ENCODE assay signal across 9 mouse cellular contexts in the genomic region with DNA sequence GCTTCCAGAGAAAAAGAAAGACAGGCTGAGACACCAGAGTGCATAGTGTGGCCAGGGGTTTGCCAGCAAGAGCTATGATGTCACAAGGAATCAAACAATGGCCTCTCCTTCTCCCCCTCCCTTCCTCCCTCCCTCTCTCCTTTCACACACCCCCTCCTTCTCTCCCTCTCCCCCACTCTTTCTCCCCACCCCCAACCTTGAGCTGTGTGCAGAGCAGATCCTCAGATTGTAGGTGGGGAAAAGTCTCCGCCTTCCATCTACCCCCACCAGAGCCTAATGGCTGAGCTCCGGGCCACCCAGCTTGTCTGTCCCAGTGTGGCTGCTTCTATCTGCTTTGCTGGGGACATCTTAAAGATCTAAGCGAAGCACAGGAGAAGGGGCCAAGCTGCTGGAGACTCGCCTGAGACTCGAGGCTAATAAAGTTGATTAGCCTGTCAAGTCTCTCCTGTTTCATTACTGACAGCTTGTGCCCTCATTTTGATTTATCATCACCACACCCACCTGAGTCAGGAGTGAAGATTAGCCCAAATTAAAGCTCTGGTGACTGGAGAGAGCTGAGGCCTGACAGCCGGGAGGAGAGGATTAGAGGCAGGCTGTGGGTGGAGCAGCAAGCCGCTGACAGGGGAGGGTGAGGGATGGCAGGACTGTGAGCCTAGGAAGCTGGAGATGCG.
DNase-seq lines count a peak whose midpoint lies in the region; ATAC-seq and TF ChIP-seq lines count a peak whose summit lies in the region.
"Had no signal": no experiment of that assay in that cellular context is flagged by ENCODE, and none has a peak within 500 bp of the region (broad histone marks: within the 10 kb centered on the region; RNA-seq: fewer than 3 reads in every experiment).

No protein-coding gene starts in this region.

- H3K4me3 ChIP-seq in kidney, embryonic 15.5 days (replicated peaks) = no peak overlapping the region
- no peak overlapping the region for H3K4me3 ChIP-seq in kidney, adult 2 months (ENCODE audit: insufficient read depth, low read depth, low read length)
- H3K4me3 ChIP-seq in hindbrain, embryonic 11.5 days (ENCODE audit: low read depth, low read length) = no peak overlapping the region
- H3K4me3 ChIP-seq in midbrain, embryonic 15.5 days = no peak overlapping the region

- H3K27ac ChIP-seq in kidney, embryonic 15.5 days = peak overlapping the region; percentile 48
- no peak overlapping the region for H3K27ac ChIP-seq in kidney, adult 2 months (ENCODE audit: insufficient read depth, low read depth, low read length)
- peak overlapping the region; percentile 53 for H3K27ac ChIP-seq in hindbrain, embryonic 11.5 days (ENCODE audit: low read depth, low read length)
- 0 out of 2 replicates have a peak overlapping the region, but pooled peaks have one; percentile 32 for H3K27ac ChIP-seq in midbrain, embryonic 15.5 days
- H3K27ac ChIP-seq: liver, embryonic 14.5 days had no signal

- peak overlapping the region; percentile 27 for H3K4me2 ChIP-seq in kidney, embryonic 15.5 days
- no peak overlapping the region; the same call in 1 of the 2 replicates for H3K4me2 ChIP-seq in hindbrain, embryonic 11.5 days (replicated peaks; ENCODE audit: low read depth, low read length)
- H3K4me2 ChIP-seq in midbrain, embryonic 15.5 days = no peak overlapping the region; the same call in 1 of the 2 replicates

- no peaks in the 10 kb centered on the region for H3K36me3 ChIP-seq in kidney, embryonic 15.5 days
- no peaks in the 10 kb centered on the region for H3K36me3 ChIP-seq in kidney, adult 2 months (ENCODE audit: control insufficient read depth, insufficient read depth, low read length)
- no peaks in the 10 kb centered on the region for H3K36me3 ChIP-seq in hindbrain, embryonic 11.5 days (ENCODE audit: control insufficient read depth, insufficient read depth, low read length)
- H3K36me3 ChIP-seq in midbrain, embryonic 15.5 days (replicated peaks) = no peaks in the 10 kb centered on the region

- no peak for TF ChIP-seq POLR2A in kidney, adult 2 months (IDR thresholded peaks at IDR 0.05; ENCODE audit: low read depth, low read length)

- H3K27me3 ChIP-seq in kidney, embryonic 15.5 days = peaks cover 3% of the 10 kb centered on the region; the same call in 1 of the 2 replicates
- no peaks in the 10 kb centered on the region for H3K27me3 ChIP-seq in kidney, adult 2 months (replicated peaks; ENCODE audit: control insufficient read depth, insufficient read depth, low read length)
- no peaks in the 10 kb centered on the region for H3K27me3 ChIP-seq in hindbrain, embryonic 11.5 days (ENCODE audit: control insufficient read depth, insufficient read depth, low read length)
- H3K27me3 ChIP-seq in midbrain, embryonic 15.5 days (replicated peaks) = no peaks in the 10 kb centered on the region

- no peak overlapping the region for H3K9ac ChIP-seq in kidney, embryonic 15.5 days
- no peak overlapping the region for H3K9ac ChIP-seq in hindbrain, embryonic 11.5 days (ENCODE audit: low read depth, low read length)
- no peak overlapping the region for H3K9ac ChIP-seq in midbrain, embryonic 15.5 days
- H3K9ac ChIP-seq: liver, embryonic 14.5 days had no signal

- H3K9me3 ChIP-seq in kidney, embryonic 15.5 days (replicated peaks) = no peaks in the 10 kb centered on the region
- no peaks in the 10 kb centered on the region for H3K9me3 ChIP-seq in hindbrain, embryonic 11.5 days (ENCODE audit: control insufficient read depth, low read length)
- H3K9me3 ChIP-seq in midbrain, embryonic 15.5 days = no peaks in the 10 kb centered on the region

- H3K4me1 ChIP-seq in kidney, embryonic 15.5 days = peaks cover 51% of the 10 kb centered on the region
- no peaks in the 10 kb centered on the region for H3K4me1 ChIP-seq in kidney, adult 2 months (ENCODE audit: control insufficient read depth, insufficient read depth, low read length)
- H3K4me1 ChIP-seq in hindbrain, embryonic 11.5 days (replicated peaks; ENCODE audit: control insufficient read depth, insufficient read depth, low read length) = no peaks in the 10 kb centered on the region; the same call in 1 of the 2 replicates
- H3K4me1 ChIP-seq in midbrain, embryonic 15.5 days = peaks cover 15% of the 10 kb centered on the region

- WGBS in kidney, embryonic 15.5 days = 3% methylated on average over 8 of the region's 8 CpGs
- 12% methylated on average over 8 of the region's 8 CpGs for WGBS in kidney, adult 2 months
- WGBS in hindbrain, embryonic 11.5 days = 1% methylated on average over 8 of the region's 8 CpGs
- 3% methylated on average over 8 of the region's 8 CpGs for WGBS in midbrain, embryonic 15.5 days

- peak; percentile 82 for ATAC-seq in kidney, embryonic 15.5 days (replicated peaks; ENCODE audit: low FRiP score)
- ATAC-seq in hindbrain, embryonic 11.5 days (ENCODE audit: low FRiP score) = peak; percentile 74
- peak; percentile 70 for ATAC-seq in midbrain, embryonic 15.5 days (replicated peaks)
- ATAC-seq in erythroid progenitor cell, adult 5-6 weeks (replicated peaks; ENCODE audit: low FRiP score, poor library complexity, severe bottlenecking) = no peak

- TF ChIP-seq CTCF in kidney, adult 2 months (conservative IDR thresholded peaks at IDR 0.05; ENCODE audit: insufficient read depth, insufficient read length, low read depth, low read length) = no peak

- no peak for DNase-seq in kidney, adult 2 months
- DNase-seq in embryo, embryonic 11.5 days (ENCODE audit: low read depth, low spot score) = peak; percentile 39
- DNase-seq in hindbrain, embryonic 11.5 days (ENCODE audit: low spot score) = peak; percentile 55
- no peak for DNase-seq in ovary, postnatal 14 days (ENCODE audit: low spot score)
- DNase-seq in Muller cell, postnatal 12 days (ENCODE audit: inconsistent ontology term) = no peak

Comparison
In these comparisons a context has a peak if more than half of its experiments do, and no peak if none do; other contexts are left out.
1. DNase-seq: peak in embryo, embryonic 11.5 days (single experiment) and hindbrain, embryonic 11.5 days (single experiment); none in kidney, adult 2 months (single experiment), ovary, postnatal 14 days (single experiment) and Muller cell, postnatal 12 days (single experiment).